Mouse (Mus musculus) heart, postnatal 0 days (tissue): ENCODE measurements around the gene Ntn4.

Source experiments
- CTCF ChIP-seq: IDR thresholded peaks from 2 replicates; pipeline ENCODE4 v1.5.1; 2016; ENCODE audit warnings: antibody characterized with exemption, control low read depth, low read depth
- EP300 ChIP-seq: IDR thresholded peaks from 2 replicates; pipeline ENCODE4 v1.6.1; 2016; ENCODE audit warnings: antibody characterized with exemption, low read depth

- no peak for TF ChIP-seq EP300
- TF ChIP-seq CTCF = no peak
These were observed 10.2 kb upstream of the Ntn4 start for GRCm38 (mm10) chr10:93630310-93630709.
